Mouse (Mus musculus) kidney, adult 18-20 months (tissue): ENCODE data around the gene Btbd35f5.
"Not testable (repeated sequence)": the region's sequence is repeated elsewhere in the genome, so short reads cannot be mapped to it uniquely, and the experiment has no call there.

Experiments
- DNase-seq: peaks from one replicate; pipeline ENCODE4 v3.0.0; 2021

The Btbd35f5 gene

DNA sequence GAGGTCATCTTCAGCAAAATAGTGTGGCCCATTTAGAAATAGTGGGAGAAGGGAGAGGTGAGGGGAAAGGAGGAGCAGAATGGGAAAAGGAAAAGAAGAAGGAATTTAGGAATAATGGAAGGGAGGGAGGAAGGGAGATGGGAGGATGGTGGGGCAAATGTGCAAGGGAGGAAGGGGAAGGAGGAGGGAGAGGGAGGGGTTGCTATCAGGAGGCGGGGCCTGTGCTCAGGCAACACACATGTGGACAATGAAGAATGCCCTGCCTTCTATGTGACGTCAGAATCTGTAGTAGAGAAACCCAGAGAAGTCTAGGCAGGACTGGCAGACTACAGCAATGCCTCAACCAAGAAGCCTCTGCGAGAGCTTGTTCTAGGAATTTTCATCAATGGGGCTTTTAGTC is at the start of gene Btbd35f5:
TSS of gene Btbd35f5 (plus strand) at position 301 of the 400 bp plus-strand sequence.
- not testable (repeated sequence) for DNase-seq

DNA sequence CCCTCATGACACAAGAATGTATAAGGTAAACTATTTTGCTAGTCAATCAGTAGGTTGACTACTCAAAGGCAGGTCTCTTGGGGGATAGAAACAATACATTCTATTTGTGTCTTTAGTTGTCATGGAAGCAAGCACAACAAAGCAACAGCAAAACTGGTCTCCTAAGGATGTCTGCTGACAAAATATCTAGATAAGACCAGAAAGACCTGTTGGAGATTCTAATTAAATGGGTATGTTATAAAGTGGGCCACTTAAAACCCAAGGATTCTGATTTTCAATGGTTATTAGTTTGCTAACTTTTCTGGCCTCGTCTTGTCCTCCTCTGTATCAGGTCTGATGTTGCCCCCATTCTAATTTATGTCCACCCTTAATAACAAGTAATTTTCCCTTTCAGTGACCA is 32.2 kb upstream of the Btbd35f5 start, which contains the start of gene Gm21789:
TSS of gene Gm21789 (plus strand) at position 301 of the 400 bp plus-strand sequence.
- DNase-seq: not testable (repeated sequence)
